Mouse (Mus musculus): ENCODE results near the gene Gm17087.
A peak's percentile ranks its signal among the peaks of the same experiment; 100 is the strongest.

The Gm17087 gene

GRCm38 (mm10) chr17:8541974-8542538, 24.7 kb downstream of the Gm17087 start:
- no peak for DNase-seq

GRCm38 (mm10) chr17:8538102-8538501, 28.6 kb downstream of the Gm17087 start:
- DNase-seq: no peak

GRCm38 (mm10) chr17:8536522-8536921, 30.2 kb downstream of the Gm17087 start:
- peak; percentile 60 for DNase-seq

GRCm38 (mm10) chr17:8533828-8534227, 32.9 kb downstream of the Gm17087 start:
- DNase-seq: no peak

- peak; percentile 82 for DNase-seq
These were observed 34.1 kb downstream of the Gm17087 start for GRCm38 (mm10) chr17:8532609-8533008.

GRCm38 (mm10) chr17:8528641-8529040, 38.1 kb downstream of the Gm17087 start:
- no peak for DNase-seq

- peak; percentile 85 for DNase-seq
These were observed 39.9 kb downstream of the Gm17087 start for GRCm38 (mm10) chr17:8526815-8527261.

- DNase-seq: peak; percentile 74
These were observed 40.6 kb downstream of the Gm17087 start for GRCm38 (mm10) chr17:8525971-8526740.

- peak; percentile 84 for DNase-seq
These were observed 41.5 kb downstream of the Gm17087 start, which contains the start of gene Pde10a for GRCm38 (mm10) chr17:8525225-8525721. Pde10a (plus strand) TSS chr17:8525372.

- DNase-seq: peak; percentile 95
These were observed 42.2 kb downstream of the Gm17087 start for GRCm38 (mm10) chr17:8524387-8525165.

GRCm38 (mm10) chr17:8523986-8524385, 42.8 kb downstream of the Gm17087 start:
- peak; percentile 76 for DNase-seq

GRCm38 (mm10) chr17:8516006-8516405, 50.7 kb downstream of the Gm17087 start:
- DNase-seq: no peak
